Mouse (Mus musculus): ENCODE measurements at regions not wholly inside any gene's neighbourhood (a gene's known extent, or its start where the extent isn't known, plus 50 kb on each side); places are given as distances from the start of the nearest gene placed in this dataset.

GRCm38 (mm10) chr13:97510431-97511261, 249.8 kb downstream of the Gm10260 start:
- DNase-seq, result no peak

- DNase-seq, result no peak
Measured at GRCm38 (mm10) chr13:97504949-97505348, 255.5 kb downstream of the Gm10260 start.

GRCm38 (mm10) chr13:97503955-97504739, 256.3 kb downstream of the Gm10260 start:
- no peak for DNase-seq

GRCm38 (mm10) chr13:97503391-97503790, 257.0 kb downstream of the Gm10260 start:
- DNase-seq, result no peak

- DNase-seq, result no peak
Measured at GRCm38 (mm10) chr13:97500155-97500554, 259.2 kb downstream of the Enc1 start.

GRCm38 (mm10) chr13:97498981-97499380, 258.1 kb downstream of the Enc1 start:
- DNase-seq, result no peak

- DNase-seq, result no peak
Measured at GRCm38 (mm10) chr13:97497928-97498327, 257.0 kb downstream of the Enc1 start.

GRCm38 (mm10) chr13:97494770-97495169, 253.9 kb downstream of the Enc1 start:
- DNase-seq, result no peak

- no peak for DNase-seq
Measured at GRCm38 (mm10) chr13:97493836-97494235, 252.9 kb downstream of the Enc1 start.

GRCm38 (mm10) chr13:97492958-97493735, 252.2 kb downstream of the Enc1 start:
- no peak for DNase-seq

- no peak for DNase-seq
Measured at GRCm38 (mm10) chr13:97491865-97492847, 251.3 kb downstream of the Enc1 start.

- no peak for DNase-seq
Measured at GRCm38 (mm10) chr13:97490131-97490530, 249.2 kb downstream of the Enc1 start.

GRCm38 (mm10) chr13:97489721-97490120, 248.8 kb downstream of the Enc1 start:
- no peak for DNase-seq

GRCm38 (mm10) chr13:97489029-97489428, 248.1 kb downstream of the Enc1 start:
- DNase-seq, result no peak

- no peak for DNase-seq
Measured at GRCm38 (mm10) chr13:97488518-97488917, 247.6 kb downstream of the Enc1 start.

- no peak for DNase-seq
Measured at GRCm38 (mm10) chr13:97487746-97488473, 247.0 kb downstream of the Enc1 start.

GRCm38 (mm10) chr13:97486490-97486889, 245.6 kb downstream of the Enc1 start:
- no peak for DNase-seq

GRCm38 (mm10) chr13:97485886-97486285, 245.0 kb downstream of the Enc1 start:
- no peak for DNase-seq

GRCm38 (mm10) chr13:97484808-97485545, 244.1 kb downstream of the Enc1 start:
- DNase-seq, result peak; percentile 24

GRCm38 (mm10) chr13:97483681-97484080, 242.8 kb downstream of the Enc1 start:
- DNase-seq, result no peak
